Mouse (Mus musculus): ENCODE results near the gene Col23a1.
"Not testable (repeated sequence)": the region's sequence is repeated elsewhere in the genome, so short reads cannot be mapped to it uniquely, and the experiment has no call there.

Col23a1 gene

GRCm38 (mm10) chr11:51326908-51327307 is 37.2 kb downstream of the Col23a1 start:
- in situ Hi-C loops (cut with MboI, MseI): no loop called here

GRCm38 (mm10) chr11:51328387-51328942 is 38.7 kb downstream of the Col23a1 start:
- in situ Hi-C loops (cut with MboI, MseI): no loop called here

DNA sequence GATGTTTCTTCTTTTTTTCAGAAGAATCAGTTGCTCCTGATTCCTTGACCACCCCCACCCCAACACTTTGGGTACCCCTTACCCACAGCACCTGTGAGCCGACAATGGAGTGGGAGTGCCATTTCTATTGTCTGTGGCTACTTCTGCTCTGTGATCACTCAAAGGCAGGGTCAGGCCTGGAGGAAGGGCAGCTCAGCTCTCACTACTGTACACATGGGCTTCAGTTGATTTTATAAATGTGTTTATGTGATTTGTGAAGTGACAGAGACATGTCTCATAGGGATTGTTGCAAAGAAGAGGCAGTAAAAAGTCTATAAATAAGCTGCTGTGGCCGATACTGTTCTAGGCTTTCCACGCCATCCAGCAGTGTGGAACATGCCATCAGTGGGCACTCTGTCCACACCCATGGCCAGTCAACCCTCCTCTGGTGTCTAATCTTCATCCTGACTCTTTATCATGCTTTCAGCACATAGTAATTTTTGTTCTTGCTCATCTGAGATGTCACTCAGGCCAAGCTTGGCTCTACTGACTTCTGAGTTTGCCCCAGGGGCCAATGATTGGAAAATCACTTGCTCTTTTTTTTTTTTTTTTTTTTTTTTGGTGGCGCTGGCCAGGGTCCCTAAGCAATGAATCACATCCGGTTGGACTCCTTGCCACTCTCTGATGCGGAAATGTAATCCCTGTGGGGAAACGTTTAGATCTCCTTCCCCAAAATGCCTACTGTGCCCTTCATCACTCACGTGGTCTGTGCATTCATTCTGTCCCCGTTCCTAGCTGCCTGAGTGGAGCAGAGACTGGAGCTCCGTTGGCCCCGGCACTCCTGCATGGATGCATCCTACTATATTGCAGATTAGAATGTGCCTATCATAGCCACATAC is 40.4 kb downstream of the Col23a1 start:
- in situ Hi-C loops (cut with MboI, MseI): no loop called here

- in situ Hi-C loops (cut with MboI, MseI): no loop called here
Measured at GRCm38 (mm10) chr11:51334017-51334416, 44.3 kb downstream of the Col23a1 start.

GRCm38 (mm10) chr11:51337585-51337984 is 47.9 kb downstream of the Col23a1 start:
- in situ Hi-C loops (cut with MboI, MseI): no loop called here

- in situ Hi-C loops (cut with MboI, MseI): no loop called here
Measured at GRCm38 (mm10) chr11:51338416-51338815, 48.7 kb downstream of the Col23a1 start.

DNA sequence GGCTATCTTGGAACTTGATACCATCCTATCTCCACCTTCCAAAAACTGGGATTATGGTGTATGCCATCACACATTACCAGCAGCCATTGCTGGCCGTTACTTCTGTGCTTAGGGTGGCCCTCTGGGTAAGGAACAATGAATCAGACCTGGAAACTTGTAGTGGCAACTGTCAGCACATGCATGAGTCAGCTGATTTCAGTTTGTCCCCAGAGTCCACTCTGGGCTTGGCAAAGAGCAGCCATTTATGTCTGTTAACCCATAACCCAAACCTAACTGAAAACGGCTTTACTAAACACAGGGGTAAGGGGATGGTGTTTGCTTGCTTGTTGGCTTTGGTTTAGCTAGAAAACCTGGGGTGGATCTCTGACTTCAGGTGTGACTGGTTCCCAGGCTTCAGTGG is 51.4 kb downstream of the Col23a1 start:
- in situ Hi-C loops (cut with MboI, MseI): no loop called here

DNA sequence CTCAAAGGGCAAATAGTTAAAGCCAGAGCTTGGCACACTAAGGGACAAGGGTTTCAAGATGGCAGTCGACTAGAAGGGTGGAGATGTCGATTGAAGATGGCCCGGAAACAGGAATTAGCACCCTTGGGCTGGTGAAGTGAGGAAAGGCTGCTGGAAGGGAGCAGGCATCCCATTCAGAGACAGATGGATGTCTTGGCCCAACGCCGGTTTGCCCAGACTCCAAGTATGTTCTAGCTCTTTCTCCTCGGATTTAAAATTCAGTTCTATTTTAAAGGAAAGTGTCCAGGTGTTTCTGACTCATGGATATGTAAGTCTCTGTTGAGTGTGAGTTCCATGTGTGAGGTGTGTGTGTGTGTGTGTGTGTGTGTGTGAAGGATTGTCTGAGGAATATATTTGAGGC is 53.1 kb downstream of the Col23a1 start:
- in situ Hi-C loops (cut with MboI, MseI): no loop called here

- in situ Hi-C loops (cut with MboI, MseI): no loop called here
Measured at GRCm38 (mm10) chr11:51343312-51343711, 53.6 kb downstream of the Col23a1 start.

- in situ Hi-C loops (cut with MboI, MseI): no loop called here
Measured at GRCm38 (mm10) chr11:51343728-51344289, 54.1 kb downstream of the Col23a1 start.

DNA sequence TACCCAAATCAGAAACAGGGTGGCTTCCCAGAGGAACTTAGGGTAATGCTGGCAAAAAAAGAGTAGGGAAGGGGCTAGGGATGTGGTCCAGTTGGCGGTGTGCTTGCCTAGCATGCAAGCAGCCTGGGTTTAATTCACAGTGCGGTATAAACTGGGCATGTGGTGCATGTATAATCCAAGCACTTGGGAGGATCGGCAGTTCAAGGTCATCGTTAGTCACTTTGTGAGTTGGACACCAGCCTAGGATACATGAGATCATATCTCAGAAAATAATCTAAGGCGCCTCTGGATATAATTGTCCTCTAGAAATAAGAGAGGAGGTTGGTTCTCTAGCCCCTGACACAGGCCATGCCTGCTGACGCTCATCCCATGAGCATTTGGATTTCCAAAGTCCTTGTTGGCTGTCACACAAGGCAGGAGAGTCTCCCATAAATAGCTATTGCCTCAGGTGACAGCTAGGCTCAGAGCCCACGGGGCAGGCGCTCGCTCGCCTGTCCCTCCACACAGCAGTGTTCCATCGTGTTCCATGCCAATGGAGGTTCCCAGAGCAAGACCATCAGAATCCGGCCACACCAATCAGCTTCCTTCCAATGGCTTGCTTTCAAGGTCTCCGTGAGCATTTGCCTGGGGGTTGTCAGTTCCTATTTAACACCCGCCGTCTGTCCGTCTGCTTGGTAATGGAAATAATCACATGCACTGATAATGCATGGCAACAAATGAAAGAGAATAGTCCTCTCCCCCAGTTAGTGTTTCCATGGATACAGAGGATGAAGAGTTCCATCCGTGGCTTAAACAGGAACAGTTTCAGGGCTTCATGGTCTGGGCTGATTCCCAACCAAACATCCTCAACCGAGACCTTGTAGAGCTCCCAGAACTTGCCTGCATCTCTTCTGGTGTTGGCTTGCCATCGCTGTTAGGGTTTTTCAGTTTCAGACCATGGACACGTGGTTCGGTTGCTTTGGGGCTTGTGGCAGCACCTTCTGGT is 56.1 kb downstream of the Col23a1 start:
- in situ Hi-C loops (cut with MboI, MseI): no loop called here

- in situ Hi-C loops (cut with MboI, MseI): no loop called here
Measured at GRCm38 (mm10) chr11:51347756-51348155, 58.0 kb downstream of the Col23a1 start.

- in situ Hi-C loops (cut with MboI, MseI): no loop called here
Measured at GRCm38 (mm10) chr11:51349665-51350064, 59.9 kb downstream of the Col23a1 start.

GRCm38 (mm10) chr11:51351151-51351550 is 61.4 kb downstream of the Col23a1 start:
- in situ Hi-C loops (cut with MboI, MseI): no loop called here

- in situ Hi-C loops (cut with MboI, MseI): no loop called here
Measured at GRCm38 (mm10) chr11:51351841-51352240, 62.1 kb downstream of the Col23a1 start.

DNA sequence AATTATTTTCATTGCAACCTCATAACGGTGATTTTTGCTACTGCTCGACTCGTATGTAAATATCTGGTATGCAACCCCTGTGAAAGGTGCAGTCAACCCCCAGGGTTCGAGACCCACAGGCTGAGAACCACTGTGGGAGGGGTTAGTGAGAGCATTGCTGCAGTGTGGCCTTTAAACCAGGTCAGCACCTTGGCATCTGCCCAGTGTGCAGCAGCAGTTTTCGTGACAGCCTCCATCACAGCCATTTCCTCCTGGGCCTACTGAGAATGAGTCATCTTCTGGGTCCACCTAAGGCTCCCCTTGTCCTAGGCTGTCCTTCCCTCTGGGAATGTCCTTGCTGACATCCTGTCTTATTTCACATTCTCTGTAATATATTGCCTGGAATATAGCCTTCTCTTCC is 64.0 kb downstream of the Col23a1 start:
- in situ Hi-C loops (cut with MboI, MseI): no loop called here

DNA sequence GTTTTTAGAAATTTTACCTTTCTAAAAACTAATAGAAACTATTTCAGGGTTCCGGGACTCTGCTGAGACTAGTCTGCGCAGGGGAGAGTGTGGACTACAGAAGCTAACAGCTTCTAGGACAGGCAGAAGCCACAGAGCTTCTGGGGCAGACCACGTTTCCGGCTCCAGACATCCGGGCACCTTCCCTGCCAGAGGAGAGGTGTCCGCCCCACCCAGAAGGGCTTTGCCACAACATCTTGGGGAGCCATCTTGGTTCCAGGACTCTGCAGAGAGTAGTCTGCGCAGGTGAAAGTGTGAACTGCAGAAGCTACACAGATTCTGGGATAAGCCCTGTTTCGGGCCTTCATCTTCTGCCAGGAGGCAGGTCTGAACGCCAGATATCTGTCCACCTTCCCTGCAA is 69.3 kb downstream of the Col23a1 start:
- in situ Hi-C loops (cut with MboI, MseI): not testable (repeated sequence)

GRCm38 (mm10) chr11:51364353-51364752 is 74.6 kb downstream of the Col23a1 start:
- in situ Hi-C loops (cut with MboI, MseI): no loop called here

- in situ Hi-C loops (cut with MboI, MseI): no loop called here
Measured at GRCm38 (mm10) chr11:51367334-51367733, 77.6 kb downstream of the Col23a1 start.

DNA sequence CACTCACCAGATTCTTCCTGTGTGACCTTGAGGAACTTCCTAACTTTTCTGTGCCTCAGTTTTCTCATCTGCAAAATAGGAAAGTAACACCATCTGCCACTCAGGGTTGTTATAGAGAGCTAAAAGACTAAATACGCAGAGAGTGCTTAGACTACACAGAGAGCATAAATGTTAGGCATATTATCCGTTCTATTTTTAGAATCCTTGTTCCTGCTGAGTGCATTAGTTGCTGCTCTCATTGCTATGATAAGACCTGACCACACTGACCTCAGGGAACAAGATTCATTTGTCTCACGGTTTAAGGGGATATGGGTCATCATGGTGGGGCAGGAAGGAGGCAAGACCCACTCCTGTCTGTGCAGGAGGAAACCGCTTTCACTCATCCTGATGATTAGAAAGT is 80.6 kb downstream of the Col23a1 start:
- in situ Hi-C loops (cut with MboI, MseI): no loop called here

DNA sequence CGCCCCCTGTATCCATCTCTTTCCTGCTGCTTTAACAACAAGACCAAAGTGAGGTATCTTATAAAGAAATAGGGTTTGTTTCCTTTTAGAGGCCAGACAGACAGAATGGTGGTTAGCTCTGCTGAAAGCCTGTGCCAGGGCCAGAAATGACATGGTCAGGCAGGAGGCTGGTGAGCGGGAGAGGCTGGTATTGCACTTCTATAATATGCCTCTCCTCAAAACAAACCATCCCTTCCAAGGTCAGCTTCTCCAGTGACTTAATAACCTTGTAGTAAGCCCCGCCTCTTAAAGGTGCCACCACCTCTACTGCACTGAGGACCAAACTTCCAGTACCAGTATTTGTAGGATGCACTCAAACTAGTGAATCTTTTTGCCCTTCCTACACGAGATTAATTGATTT is 81.6 kb downstream of the Col23a1 start:
- in situ Hi-C loops (cut with MboI, MseI): no loop called here

- in situ Hi-C loops (cut with MboI, MseI): no loop called here
Measured at GRCm38 (mm10) chr11:51371926-51372325, 82.2 kb downstream of the Col23a1 start.
